In the genomic region with DNA sequence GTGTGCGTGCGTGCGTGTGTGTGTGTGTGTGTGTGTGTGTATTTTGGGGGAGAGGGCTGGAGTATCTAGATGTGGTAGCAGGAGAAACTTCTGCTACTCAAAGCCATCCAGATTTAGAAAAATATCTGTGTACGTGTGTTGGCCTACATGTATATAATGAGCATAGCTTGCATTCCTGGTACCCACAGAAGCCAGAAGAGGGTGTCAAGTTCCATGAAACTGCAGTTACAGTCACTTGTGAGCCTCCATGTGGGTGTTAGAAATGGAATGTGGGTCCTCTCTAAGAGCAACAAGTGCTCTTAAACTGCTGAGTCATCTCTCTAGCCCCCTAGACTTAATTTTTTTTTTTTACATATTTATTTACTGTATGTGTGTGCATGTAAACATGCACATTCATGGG, we compare ENCODE assay signal across 31 mouse cellular contexts. TPM values are rescaled to one million over a fixed set of nuclear protein-coding genes. Genes with fewer than 3 reads are reported as not detected.
A peak's percentile ranks its signal among the peaks of the same experiment; 100 is the strongest.
DNase-seq lines count a peak whose midpoint lies in the region; ATAC-seq and TF ChIP-seq lines count a peak whose summit lies in the region.
"Had no signal": no experiment of that assay in that cellular context is flagged by ENCODE, and none has a peak within 500 bp of the region (broad histone marks: within the 10 kb centered on the region; RNA-seq: fewer than 3 reads in every experiment).

No protein-coding gene starts in this region.

- in situ Hi-C loops in ES-E14 (cut with MboI; ENCODE audit: low sequenced_read_pairs in 2 of 2, unreplicated experiment in 2 of 2) = no loop called here

- no peaks in the 10 kb centered on the region for H3K9me3 ChIP-seq in intestine, postnatal 0 days (ENCODE audit: control insufficient read depth)
- no peaks in the 10 kb centered on the region for H3K9me3 ChIP-seq in intestine, embryonic 15.5 days
- H3K9me3 ChIP-seq in ES-E14 (ENCODE audit: control insufficient read depth, insufficient read depth, low read depth, low read length) = no peaks in the 10 kb centered on the region
- H3K9me3 ChIP-seq in embryonic facial prominence, embryonic 13.5 days = no peaks in the 10 kb centered on the region
- H3K9me3 ChIP-seq in forebrain, postnatal 0 days (ENCODE audit: low read length) = no peaks in the 10 kb centered on the region
- H3K9me3 ChIP-seq: embryonic facial prominence, embryonic 15.5 days; G1E; heart, embryonic 10.5 days; heart, embryonic 15.5 days; limb, embryonic 10.5 days; limb, embryonic 15.5 days; liver, embryonic 13.5 days; midbrain, embryonic 12.5 days had no signal

- H3K9ac ChIP-seq in intestine, postnatal 0 days (ENCODE audit: low read depth, low read length) = no peak overlapping the region
- no peak overlapping the region for H3K9ac ChIP-seq in intestine, embryonic 15.5 days
- H3K9ac ChIP-seq in ES-E14 (ENCODE audit: insufficient read depth, low read depth, low read length, poor library complexity, severe bottlenecking) = no peak overlapping the region
- H3K9ac ChIP-seq in embryonic facial prominence, embryonic 13.5 days = no peak overlapping the region
- H3K9ac ChIP-seq in forebrain, postnatal 0 days = no peak overlapping the region
- H3K9ac ChIP-seq: embryonic facial prominence, embryonic 15.5 days; heart, embryonic 15.5 days; limb, embryonic 15.5 days; liver, embryonic 13.5 days; midbrain, embryonic 12.5 days had no signal

- no peak overlapping the region for H3K4me2 ChIP-seq in intestine, postnatal 0 days (replicated peaks; ENCODE audit: low read depth)
- no peak overlapping the region for H3K4me2 ChIP-seq in intestine, embryonic 15.5 days (replicated peaks)
- no peak overlapping the region for H3K4me2 ChIP-seq in embryonic facial prominence, embryonic 13.5 days
- H3K4me2 ChIP-seq in forebrain, postnatal 0 days (ENCODE audit: low read depth) = no peak overlapping the region
- H3K4me2 ChIP-seq: embryonic facial prominence, embryonic 15.5 days; heart, embryonic 15.5 days; limb, embryonic 15.5 days; liver, embryonic 13.5 days; midbrain, embryonic 12.5 days had no signal

- H3K27ac ChIP-seq in intestine, postnatal 0 days (ENCODE audit: low read depth, low read length) = no peak overlapping the region
- no peak overlapping the region for H3K27ac ChIP-seq in intestine, embryonic 15.5 days
- no peak overlapping the region for H3K27ac ChIP-seq in ES-E14 (ENCODE audit: insufficient read depth, low read depth, low read length, poor library complexity, severe bottlenecking)
- 0 out of 2 replicates have a peak overlapping the region, but pooled peaks have one; percentile 16 for H3K27ac ChIP-seq in embryonic facial prominence, embryonic 13.5 days
- H3K27ac ChIP-seq in forebrain, postnatal 0 days (ENCODE audit: low read depth, low read length) = no peak overlapping the region
- H3K27ac ChIP-seq: heart, embryonic 10.5 days; heart, embryonic 15.5 days; liver, embryonic 13.5 days; midbrain, embryonic 12.5 days had no signal

- WGBS in intestine, postnatal 0 days = 82% methylated on average over 4 of the region's 4 CpGs
- 95% methylated on average over 4 of the region's 4 CpGs for WGBS in intestine, embryonic 15.5 days
- WGBS in embryonic facial prominence, embryonic 13.5 days = 72% methylated on average over 4 of the region's 4 CpGs
- WGBS in forebrain, postnatal 0 days = 90% methylated on average over 4 of the region's 4 CpGs

- no peak overlapping the region for H3K4me3 ChIP-seq in intestine, postnatal 0 days (ENCODE audit: low read depth, low read length)
- no peak overlapping the region for H3K4me3 ChIP-seq in intestine, embryonic 15.5 days (replicated peaks)
- no peak overlapping the region for H3K4me3 ChIP-seq in ES-E14 (ENCODE audit: insufficient read depth in 1 of 2, low read depth in 1 of 2, low read length in 2 of 2, poor library complexity in 1 of 2, severe bottlenecking in 1 of 2)
- no peak overlapping the region for H3K4me3 ChIP-seq in embryonic facial prominence, embryonic 13.5 days
- no peak overlapping the region for H3K4me3 ChIP-seq in forebrain, postnatal 0 days (ENCODE audit: low read depth, low read length)
- H3K4me3 ChIP-seq: embryonic facial prominence, embryonic 15.5 days; heart, embryonic 10.5 days; heart, embryonic 15.5 days; limb, embryonic 10.5 days; limb, embryonic 15.5 days; liver, embryonic 13.5 days; midbrain, embryonic 12.5 days had no signal

- no peaks in the 10 kb centered on the region for H3K4me1 ChIP-seq in intestine, postnatal 0 days (replicated peaks; ENCODE audit: control insufficient read depth, insufficient read depth, low read length)
- peaks cover 6% of the 10 kb centered on the region for H3K4me1 ChIP-seq in intestine, embryonic 15.5 days (replicated peaks)
- H3K4me1 ChIP-seq in ES-E14 (ENCODE audit: control insufficient read depth in 2 of 2, insufficient read depth in 2 of 2, low read length in 2 of 2, poor library complexity in 1 of 2) = peaks cover 4 to 19% of the 10 kb centered on the region in 2 experiments; a peak in 3 of 4 replicates
- H3K4me1 ChIP-seq in embryonic facial prominence, embryonic 13.5 days = peaks cover 34% of the 10 kb centered on the region
- no peaks in the 10 kb centered on the region for H3K4me1 ChIP-seq in forebrain, postnatal 0 days (ENCODE audit: insufficient read depth)

- peak; percentile 13; the same call in 1 of the 2 replicates for TF ChIP-seq CTCF in intestine, postnatal 0 days (IDR thresholded peaks at IDR 0.05; ENCODE audit: low read depth)
- TF ChIP-seq CTCF in forebrain, postnatal 0 days (IDR thresholded peaks at IDR 0.05; ENCODE audit: low read depth) = no peak

- H3K27me3 ChIP-seq in intestine, postnatal 0 days (replicated peaks; ENCODE audit: control insufficient read depth, insufficient read depth, low read length) = no peaks in the 10 kb centered on the region
- H3K27me3 ChIP-seq in intestine, embryonic 15.5 days (replicated peaks) = no peaks in the 10 kb centered on the region
- H3K27me3 ChIP-seq in embryonic facial prominence, embryonic 13.5 days = peaks cover 7% of the 10 kb centered on the region; the same call in 1 of the 2 replicates
- H3K27me3 ChIP-seq in forebrain, postnatal 0 days (ENCODE audit: insufficient read depth, low read length) = no peaks in the 10 kb centered on the region
- H3K27me3 ChIP-seq: embryonic facial prominence, embryonic 15.5 days; limb, embryonic 15.5 days had no signal

- no peaks in the 10 kb centered on the region for H3K36me3 ChIP-seq in intestine, postnatal 0 days (ENCODE audit: control insufficient read depth, insufficient read depth)
- H3K36me3 ChIP-seq in intestine, embryonic 15.5 days = no peaks in the 10 kb centered on the region
- no peaks in the 10 kb centered on the region for H3K36me3 ChIP-seq in ES-E14 (ENCODE audit: control insufficient read depth, insufficient read depth, low read length, poor library complexity, severe bottlenecking)
- no peaks in the 10 kb centered on the region for H3K36me3 ChIP-seq in embryonic facial prominence, embryonic 13.5 days
- no peaks in the 10 kb centered on the region for H3K36me3 ChIP-seq in forebrain, postnatal 0 days (ENCODE audit: insufficient read depth)
- H3K36me3 ChIP-seq: embryonic facial prominence, embryonic 15.5 days; G1E; heart, embryonic 10.5 days; heart, embryonic 15.5 days; limb, embryonic 10.5 days; limb, embryonic 15.5 days; liver, embryonic 13.5 days; midbrain, embryonic 12.5 days had no signal

- no peak for ATAC-seq in intestine, postnatal 0 days
- no peak for ATAC-seq in intestine, embryonic 15.5 days
- no peak for ATAC-seq in embryonic facial prominence, embryonic 13.5 days (ENCODE audit: insufficient number of reproducible peaks, insufficient read depth, low FRiP score, low TSS enrichment, low read depth)
- ATAC-seq in forebrain, postnatal 0 days = no peak
- ATAC-seq: forebrain, embryonic 14.5 days; hindbrain, embryonic 16.5 days had no signal

- DNase-seq in 3134 (ENCODE audit: extremely low read depth, insufficient read length, low spot score) = peak; percentile 52
- DNase-seq in ES-E14 (ENCODE audit: low read depth, low spot score) = no peak
- DNase-seq in urinary bladder, postnatal 14 days (ENCODE audit: low spot score) = no peak
- no peak for DNase-seq in forebrain, postnatal 0 days
- DNase-seq in right cerebral cortex, postnatal 36 days (ENCODE audit: low spot score in 2 of 2) = no peak
- DNase-seq: cerebellum, adult 11 months; cerebellum, adult 9-10 months; cerebellum, postnatal 36 days; gastrocnemius, postnatal 25 days; kidney, adult 8-10 months; kidney, postnatal 4 days; layer of hippocampus, postnatal 36 days; liver, embryonic 13.5 days; lung, adult 18-20 months; lung, postnatal 36 days; thymus, adult 18-20 months; thymus, postnatal 25 days had no signal

TF ChIP-seq in ES-E14, 5 proteins besides CTCF, POLR2A, EP300 and RAD21:
- TF ChIP-seq CHD2 (IDR thresholded peaks at IDR 0.05; ENCODE audit: low read depth, low read length) (no peak), ZC3H11A (IDR thresholded peaks at IDR 0.05; ENCODE audit: borderline replicate concordance, low read depth, low read length) (no peak), ZNF384 (IDR thresholded peaks at IDR 0.05; ENCODE audit: low read depth, low read length) (no peak), MAFK (IDR thresholded peaks at IDR 0.05; ENCODE audit: insufficient read depth, low read depth, low read length) (peak; percentile 82)

RNA-seq across cellular contexts. Expression of a gene that starts 53.0 kb away (rescaled TPM):
- polyA plus RNA-seq in intestine, postnatal 0 days (2015; fragmentation: Nextera tagmentation; extraction: Ambion mirVana) = 0.92 and 1.2 TPM in 2 replicates
- polyA plus RNA-seq in intestine, embryonic 15.5 days (2015; fragmentation: Nextera tagmentation; extraction: Ambion mirVana) = 0.62 and 0.92 TPM in 2 replicates
- 6.6 and 7.9 TPM in 2 replicates for total RNA-seq in ES-E14 (2012; rRNA removed)
- polyA plus RNA-seq in embryonic facial prominence, embryonic 13.5 days (2015; fragmentation: Nextera tagmentation; extraction: Ambion mirVana) = 0.15 and 0.18 TPM in 2 replicates
- total RNA-seq in forebrain, postnatal 0 days (2014; rRNA removed) = 0.08 and 0.43 TPM in 2 replicates
- polyA plus RNA-seq in forebrain, postnatal 0 days (2015; fragmentation: Nextera tagmentation; extraction: Ambion mirVana) = 0.05 and 0.22 TPM in 2 replicates
- polyA plus RNA-seq: forebrain, embryonic 14.5 days; hindbrain, embryonic 11.5 days; liver, embryonic 13.5 days; midbrain, embryonic 12.5 days; neural tube, embryonic 14.5 days had no signal
